In the genomic region with DNA sequence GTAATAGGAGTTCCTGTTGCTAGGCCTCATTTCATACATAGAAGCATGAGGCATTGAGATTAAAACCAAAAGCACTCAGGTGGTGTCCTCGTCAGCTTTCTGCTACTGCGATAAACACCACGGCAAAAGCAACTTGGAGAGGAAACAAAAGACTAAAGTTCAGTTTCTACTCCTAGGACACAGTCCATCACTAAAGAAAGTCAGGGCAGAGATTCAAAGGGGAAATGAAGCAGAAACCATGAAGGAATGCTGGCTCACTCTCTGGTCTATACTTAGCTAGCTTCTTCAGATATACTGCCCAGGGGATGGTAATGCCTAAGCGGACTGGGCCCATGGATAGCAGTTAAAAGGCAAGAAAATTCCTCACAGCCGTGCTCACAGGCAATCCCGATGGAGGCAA, we compare ENCODE assay signal across 16 mouse cellular contexts. TPM values are rescaled to one million over a fixed set of nuclear protein-coding genes. Genes with fewer than 3 reads are reported as not detected.
DNase-seq lines count a peak whose midpoint lies in the region; ATAC-seq and TF ChIP-seq lines count a peak whose summit lies in the region.
"Had no signal": no experiment of that assay in that cellular context is flagged by ENCODE, and none has a peak within 500 bp of the region (broad histone marks: within the 10 kb centered on the region; RNA-seq: fewer than 3 reads in every experiment).

No protein-coding gene starts in this region.

- intact Hi-C loops in heart, adult 2 months (cut with DNase I): no loop called here
- intact Hi-C loops in heart, postnatal 14 days (cut with DNase I): no loop called here

- H3K4me1 ChIP-seq in heart, adult 2 months (ENCODE audit: control insufficient read depth, insufficient read depth, low read length): peaks cover 5% of the 10 kb centered on the region
- H3K4me1 ChIP-seq in limb, embryonic 12.5 days (replicated peaks): no peaks in the 10 kb centered on the region; the same call in 1 of the 2 replicates
- H3K4me1 ChIP-seq in limb, embryonic 10.5 days: 0 out of 2 replicates have a peak, but pooled peaks cover 2% of the 10 kb centered on the region
- H3K4me1 ChIP-seq in kidney, embryonic 15.5 days: peaks cover 8% of the 10 kb centered on the region
- H3K4me1 ChIP-seq in stomach, postnatal 0 days (replicated peaks; ENCODE audit: control insufficient read depth, insufficient read depth): no peaks in the 10 kb centered on the region
- H3K4me1 ChIP-seq: embryonic facial prominence, embryonic 12.5 days; forebrain, embryonic 10.5 days; hindbrain, embryonic 12.5 days had no signal

- no peak for TF ChIP-seq EP300 in heart, adult 2 months (IDR thresholded peaks at IDR 0.05; ENCODE audit: insufficient read depth, low read depth, low read length)
- TF ChIP-seq EP300 in stomach, postnatal 0 days (optimal IDR thresholded peaks at IDR 0.05): no peak

- ATAC-seq in limb, embryonic 12.5 days (ENCODE audit: insufficient number of reproducible peaks, insufficient read depth, low FRiP score, low TSS enrichment, low read depth): no peak
- no peak for ATAC-seq in kidney, embryonic 15.5 days (replicated peaks; ENCODE audit: low FRiP score)
- ATAC-seq in stomach, postnatal 0 days (ENCODE audit: low FRiP score, low TSS enrichment): no peak
- no peak for ATAC-seq in megakaryocyte-erythroid progenitor cell, adult 5-6 weeks (replicated peaks; ENCODE audit: low FRiP score, low TSS enrichment, poor library complexity, severe bottlenecking)
- ATAC-seq: activated CD4-positive, CD25-positive, alpha-beta regulatory T cell, adult 4 months; liver, embryonic 12.5 days; lung, postnatal 0 days had no signal

- TF ChIP-seq POLR2A in heart, adult 2 months (IDR thresholded peaks at IDR 0.05; ENCODE audit: insufficient read depth, low read depth, low read length): no peak

- no peaks in the 10 kb centered on the region for H3K79me2 ChIP-seq in heart, adult 2 months (replicated peaks; ENCODE audit: control insufficient read depth, insufficient read depth, low read length)

- H3K9ac ChIP-seq in heart, adult 2 months (ENCODE audit: low read depth, low read length): no peak overlapping the region
- H3K9ac ChIP-seq in limb, embryonic 12.5 days (replicated peaks): no peak overlapping the region
- no peak overlapping the region for H3K9ac ChIP-seq in kidney, embryonic 15.5 days
- H3K9ac ChIP-seq in stomach, postnatal 0 days (ENCODE audit: low read length): no peak overlapping the region
- H3K9ac ChIP-seq: embryonic facial prominence, embryonic 12.5 days; hindbrain, embryonic 12.5 days; liver, embryonic 12.5 days had no signal

- no peak overlapping the region for H3K4me3 ChIP-seq in heart, adult 2 months
- H3K4me3 ChIP-seq in limb, embryonic 12.5 days (replicated peaks): no peak overlapping the region
- H3K4me3 ChIP-seq in limb, embryonic 10.5 days: no peak overlapping the region
- no peak overlapping the region for H3K4me3 ChIP-seq in kidney, embryonic 15.5 days (replicated peaks)
- no peak overlapping the region for H3K4me3 ChIP-seq in stomach, postnatal 0 days (ENCODE audit: low read depth, low read length)
- H3K4me3 ChIP-seq: embryonic facial prominence, embryonic 12.5 days; forebrain, embryonic 10.5 days; hindbrain, embryonic 12.5 days; liver, embryonic 12.5 days had no signal

- DNase-seq in heart, adult 2 months: no peak
- DNase-seq in heart, postnatal 14 days: no peak
- DNase-seq in limb, embryonic 10.5 days (ENCODE audit: low spot score): no peak
- DNase-seq in stomach, postnatal 0 days (ENCODE audit: low spot score): no peak
- DNase-seq in lung, postnatal 25 days (ENCODE audit: low spot score): no peak
- DNase-seq: adrenal gland, postnatal 36 days; cerebellum, postnatal 36 days had no signal

- H3K9me3 ChIP-seq in limb, embryonic 12.5 days: no peaks in the 10 kb centered on the region
- H3K9me3 ChIP-seq in limb, embryonic 10.5 days (replicated peaks): no peaks in the 10 kb centered on the region
- H3K9me3 ChIP-seq in kidney, embryonic 15.5 days (replicated peaks): no peaks in the 10 kb centered on the region
- no peaks in the 10 kb centered on the region for H3K9me3 ChIP-seq in stomach, postnatal 0 days (ENCODE audit: control insufficient read depth, low read length)
- H3K9me3 ChIP-seq: embryonic facial prominence, embryonic 12.5 days; forebrain, embryonic 10.5 days; hindbrain, embryonic 12.5 days; liver, embryonic 12.5 days had no signal

- peak overlapping the region; percentile 15; the same call in 1 of the 2 replicates for H3K27ac ChIP-seq in heart, adult 2 months
- peak overlapping the region; percentile 17; the same call in 1 of the 2 replicates for H3K27ac ChIP-seq in limb, embryonic 12.5 days
- no peak overlapping the region for H3K27ac ChIP-seq in limb, embryonic 10.5 days
- peak overlapping the region; percentile 11; the same call in 1 of the 2 replicates for H3K27ac ChIP-seq in kidney, embryonic 15.5 days
- peak overlapping the region; percentile 13; the same call in 1 of the 2 replicates for H3K27ac ChIP-seq in stomach, postnatal 0 days (replicated peaks)
- H3K27ac ChIP-seq: embryonic facial prominence, embryonic 12.5 days; forebrain, embryonic 10.5 days; hindbrain, embryonic 12.5 days; liver, embryonic 12.5 days had no signal

- H3K36me3 ChIP-seq in heart, adult 2 months (ENCODE audit: control insufficient read depth, insufficient read depth, low read length): peaks cover 21% of the 10 kb centered on the region
- peaks cover 68% of the 10 kb centered on the region for H3K36me3 ChIP-seq in limb, embryonic 12.5 days
- peaks cover 72% of the 10 kb centered on the region for H3K36me3 ChIP-seq in limb, embryonic 10.5 days
- H3K36me3 ChIP-seq in kidney, embryonic 15.5 days: peaks cover 48% of the 10 kb centered on the region
- peaks cover 14% of the 10 kb centered on the region for H3K36me3 ChIP-seq in stomach, postnatal 0 days (ENCODE audit: control insufficient read depth, insufficient read depth, low read length)

- no peak overlapping the region for H3K4me2 ChIP-seq in limb, embryonic 12.5 days
- no peak overlapping the region for H3K4me2 ChIP-seq in kidney, embryonic 15.5 days
- no peak overlapping the region for H3K4me2 ChIP-seq in stomach, postnatal 0 days (replicated peaks; ENCODE audit: low read depth)
- H3K4me2 ChIP-seq: embryonic facial prominence, embryonic 12.5 days; hindbrain, embryonic 12.5 days; liver, embryonic 12.5 days had no signal

- no peaks in the 10 kb centered on the region for H3K27me3 ChIP-seq in heart, adult 2 months (ENCODE audit: control insufficient read depth, insufficient read depth, low read length)
- no peaks in the 10 kb centered on the region for H3K27me3 ChIP-seq in limb, embryonic 12.5 days
- H3K27me3 ChIP-seq in limb, embryonic 10.5 days (ENCODE audit: low read depth, poor library complexity, severe bottlenecking): no peaks in the 10 kb centered on the region
- H3K27me3 ChIP-seq in kidney, embryonic 15.5 days: no peaks in the 10 kb centered on the region
- no peaks in the 10 kb centered on the region for H3K27me3 ChIP-seq in stomach, postnatal 0 days (ENCODE audit: control insufficient read depth, insufficient read depth, low read length)
- H3K27me3 ChIP-seq: embryonic facial prominence, embryonic 12.5 days; hindbrain, embryonic 12.5 days; liver, embryonic 12.5 days had no signal

- WGBS in heart, adult 2 months: 70% methylated on average over 6 of the region's 6 CpGs
- 71% methylated on average over 6 of the region's 6 CpGs for WGBS in limb, embryonic 12.5 days
- 87% methylated on average over 6 of the region's 6 CpGs for WGBS in limb, embryonic 10.5 days
- WGBS in kidney, embryonic 15.5 days: 82% methylated on average over 6 of the region's 6 CpGs
- WGBS in stomach, postnatal 0 days: 69% methylated on average over 6 of the region's 6 CpGs

- TF ChIP-seq CTCF in heart, adult 2 months (IDR thresholded peaks at IDR 0.05): no peak
- no peak for TF ChIP-seq CTCF in stomach, postnatal 0 days (IDR thresholded peaks at IDR 0.05; ENCODE audit: low read depth)

RNA-seq across cellular contexts. Expression of gene Arid4a, which starts 14.3 kb away (rescaled TPM):
- total RNA-seq in heart, adult 2 months (2021): 10 to 100 TPM; 14.1 to 15.3 TPM
- 2.5 and 4.0 TPM in 2 replicates for polyA plus RNA-seq in heart, adult 2 months (2012; rRNA removed)
- 10 to 100 TPM; 16.9 TPM for total RNA-seq in heart, postnatal 14 days (2021)
- polyA plus RNA-seq in limb, embryonic 12.5 days (2016; fragmentation: Nextera tagmentation; extraction: Ambion mirVana): 36.3 and 39.3 TPM in 2 replicates
- polyA plus RNA-seq in limb, embryonic 10.5 days (2016; fragmentation: Nextera tagmentation; extraction: Ambion mirVana): 24.8 and 31.2 TPM in 2 replicates
- 34.9 and 35.6 TPM in 2 replicates for polyA plus RNA-seq in kidney, embryonic 15.5 days (2015; fragmentation: Nextera tagmentation; extraction: Ambion mirVana)
- 22.4 and 23.3 TPM in 2 replicates for polyA plus RNA-seq in stomach, postnatal 0 days (2015; fragmentation: Nextera tagmentation; extraction: Ambion mirVana)
- total RNA-seq in megakaryocyte-erythroid progenitor cell, adult 5-6 weeks (2014; fragmentation: Nextera tagmentation): 23.4 and 36.3 TPM in 2 replicates
- total RNA-seq in megakaryocyte-erythroid progenitor cell, adult 5-6 weeks (2017): 58.0 and 58.9 TPM in 2 replicates

RNA-seq across cellular contexts. Expression of gene Psma3, which starts 27.0 kb away (rescaled TPM):
- 100 to 1,000 TPM; 174 to 186 TPM for total RNA-seq in heart, adult 2 months (2021)
- 27.6 and 54.1 TPM in 2 replicates for polyA plus RNA-seq in heart, adult 2 months (2012; rRNA removed)
- 100 to 1,000 TPM; 218 to 231 TPM for total RNA-seq in heart, postnatal 14 days (2021)
- polyA plus RNA-seq in limb, embryonic 12.5 days (2016; fragmentation: Nextera tagmentation; extraction: Ambion mirVana): 611 and 672 TPM in 2 replicates
- polyA plus RNA-seq in limb, embryonic 10.5 days (2016; fragmentation: Nextera tagmentation; extraction: Ambion mirVana): 656 and 733 TPM in 2 replicates
- 591 and 640 TPM in 2 replicates for polyA plus RNA-seq in kidney, embryonic 15.5 days (2015; fragmentation: Nextera tagmentation; extraction: Ambion mirVana)
- 469 and 479 TPM in 2 replicates for polyA plus RNA-seq in stomach, postnatal 0 days (2015; fragmentation: Nextera tagmentation; extraction: Ambion mirVana)
- total RNA-seq in megakaryocyte-erythroid progenitor cell, adult 5-6 weeks (2014; fragmentation: Nextera tagmentation): 335 and 399 TPM in 2 replicates
- total RNA-seq in megakaryocyte-erythroid progenitor cell, adult 5-6 weeks (2017): 428 and 450 TPM in 2 replicates
